Comparison of ENCODE assay signal across 10 mouse cellular contexts in genomic region chr1:39396347-39396746, GRCm38 (mm10). TPM values are rescaled to one million over a fixed set of nuclear protein-coding genes. Genes with fewer than 3 reads are reported as not detected.
DNase-seq lines count a peak whose midpoint lies in the region; ATAC-seq and TF ChIP-seq lines count a peak whose summit lies in the region.
"Had no signal": no experiment of that assay in that cellular context is flagged by ENCODE, and none has a peak within 500 bp of the region (broad histone marks: within the 10 kb centered on the region; RNA-seq: fewer than 3 reads in every experiment).

No protein-coding gene starts in this region.

- H3K36me3 ChIP-seq in G1E (replicated peaks) = peaks cover 81% of the 10 kb centered on the region

- no peaks in the 10 kb centered on the region for H3K27me3 ChIP-seq in G1E (ENCODE audit: insufficient read depth, low read length)
- H3K27me3 ChIP-seq: kidney, embryonic 15.5 days had no signal

- peaks cover 12% of the 10 kb centered on the region for H3K9me3 ChIP-seq in G1E (replicated peaks)
- H3K9me3 ChIP-seq: kidney, embryonic 15.5 days had no signal

- TF ChIP-seq CTCF in G1E (IDR thresholded peaks at IDR 0.05; ENCODE audit: low read depth, low read length) = no peak

- H3K4me3 ChIP-seq in G1E (ENCODE audit: low read depth, low read length) = no peak overlapping the region
- H3K4me3 ChIP-seq: kidney, embryonic 15.5 days had no signal

- ATAC-seq in G1E (ENCODE audit: extremely low read depth, insufficient number of reproducible peaks, low FRiP score, poor library complexity, severe bottlenecking) = peak; percentile 54
- peak; percentile 69 for ATAC-seq in granulocyte monocyte progenitor cell, adult 5-6 weeks (replicated peaks; ENCODE audit: poor library complexity, severe bottlenecking)
- ATAC-seq in megakaryocyte progenitor cell, adult 5-6 weeks (replicated peaks; ENCODE audit: poor library complexity) = peak; percentile 81
- ATAC-seq: hindbrain, postnatal 0 days had no signal

- peak; percentile 18 for DNase-seq in kidney, postnatal 14 days
- DNase-seq in kidney, postnatal 36 days = no peak
- peak; percentile 46 for DNase-seq in G1E (ENCODE audit: low spot score)
- no peak for DNase-seq in T-cell, adult 2 months (ENCODE audit: low spot score)
- DNase-seq in embryo, embryonic 9.5 days (ENCODE audit: extremely low spot score) = no peak
- DNase-seq: cerebellum, adult 11-12 months had no signal

- H3K4me1 ChIP-seq in G1E (ENCODE audit: insufficient read depth, low read depth, low read length) = peaks cover 89% of the 10 kb centered on the region
- H3K4me1 ChIP-seq: kidney, embryonic 15.5 days had no signal

RNA-seq across cellular contexts. Expression of gene Rpl31, which starts 28.7 kb away (rescaled TPM):
- total RNA-seq in G1E (2014; fragmentation: Nextera tagmentation) (2,463 and 2,512 TPM in 2 replicates), G1E (2017) (739 and 825 TPM in 2 replicates)
- 438 and 479 TPM in 2 replicates for polyA plus RNA-seq in G1E (2012)
- total RNA-seq in granulocyte monocyte progenitor cell, adult 5-6 weeks (2014; fragmentation: Nextera tagmentation) = 2,377 and 2,618 TPM in 2 replicates
- 283 and 432 TPM in 2 replicates for total RNA-seq in granulocyte monocyte progenitor cell, adult 5-6 weeks (2017)
- 2,167 and 2,499 TPM in 2 replicates for total RNA-seq in megakaryocyte progenitor cell, adult 5-6 weeks (2015)
- 497 and 660 TPM in 2 replicates for total RNA-seq in megakaryocyte progenitor cell, adult 5-6 weeks (2017)

Comparison
In these comparisons a context has a peak if more than half of its experiments do, and no peak if none do; other contexts are left out.
1. DNase-seq: peak in kidney, postnatal 14 days (single experiment) and G1E (single experiment); none in kidney, postnatal 36 days (0 of 2), T-cell, adult 2 months (single experiment) and embryo, embryonic 9.5 days (single experiment).
2. Peak in every context shown above with its lines, with median percentiles within 50 percentile points of each other: ATAC-seq.